Mouse (Mus musculus) monocyte, adult 2 months (primary cell): ENCODE measurements around the gene Slc16a9.

Experiments used
- DNase-seq, 2 experiments: peaks; one replicate each; pipeline ENCODE4 v3.0.0; 2022; ENCODE audit warnings: low spot score in 2 of 2, low read depth in 1 of 2

Gene Slc16a9

DNA sequence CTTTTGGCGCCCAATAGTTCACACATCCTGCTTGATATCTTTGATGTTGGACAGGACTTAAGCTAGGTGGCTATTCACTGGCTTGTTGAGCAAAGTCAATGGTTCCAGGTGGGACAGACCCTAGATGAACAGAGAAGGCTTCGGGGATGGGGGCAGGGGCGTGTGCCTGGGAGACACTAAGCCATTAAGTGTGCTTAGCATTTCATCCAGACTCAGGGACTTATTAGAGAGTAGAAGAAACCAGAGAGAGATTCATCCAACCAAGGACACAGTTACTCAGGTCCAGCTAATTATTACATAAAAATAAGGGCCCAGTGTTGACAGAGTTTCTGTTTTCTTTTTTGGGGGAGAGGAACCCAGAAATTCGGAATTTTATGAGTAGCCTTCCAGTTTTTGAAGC is 5.5 kb downstream of the Slc16a9 start:
- no peak for DNase-seq

DNA sequence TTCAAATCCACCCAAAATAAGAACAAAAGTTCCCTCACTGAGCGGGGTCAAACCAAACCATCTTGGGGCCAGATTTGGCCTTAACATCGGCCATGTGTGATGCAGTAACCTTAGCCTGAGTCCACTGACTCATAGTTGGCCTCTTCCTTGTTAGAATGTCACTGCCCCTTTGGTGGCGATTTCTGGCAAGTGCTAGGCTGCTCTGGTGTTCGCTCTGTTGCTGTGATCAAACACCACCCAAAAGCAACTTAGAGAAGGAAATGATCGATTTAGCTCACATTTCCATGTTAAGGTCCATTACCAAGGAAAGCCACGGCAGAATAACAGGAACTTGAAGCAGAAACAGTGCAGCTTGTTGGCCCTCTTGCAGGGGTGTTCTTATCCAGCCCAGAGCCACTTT is 5.9 kb downstream of the Slc16a9 start:
- DNase-seq: no peak

- no peak for DNase-seq
Measured at GRCm38 (mm10) chr10:70254666-70255065, 9.8 kb downstream of the Slc16a9 start.

DNA sequence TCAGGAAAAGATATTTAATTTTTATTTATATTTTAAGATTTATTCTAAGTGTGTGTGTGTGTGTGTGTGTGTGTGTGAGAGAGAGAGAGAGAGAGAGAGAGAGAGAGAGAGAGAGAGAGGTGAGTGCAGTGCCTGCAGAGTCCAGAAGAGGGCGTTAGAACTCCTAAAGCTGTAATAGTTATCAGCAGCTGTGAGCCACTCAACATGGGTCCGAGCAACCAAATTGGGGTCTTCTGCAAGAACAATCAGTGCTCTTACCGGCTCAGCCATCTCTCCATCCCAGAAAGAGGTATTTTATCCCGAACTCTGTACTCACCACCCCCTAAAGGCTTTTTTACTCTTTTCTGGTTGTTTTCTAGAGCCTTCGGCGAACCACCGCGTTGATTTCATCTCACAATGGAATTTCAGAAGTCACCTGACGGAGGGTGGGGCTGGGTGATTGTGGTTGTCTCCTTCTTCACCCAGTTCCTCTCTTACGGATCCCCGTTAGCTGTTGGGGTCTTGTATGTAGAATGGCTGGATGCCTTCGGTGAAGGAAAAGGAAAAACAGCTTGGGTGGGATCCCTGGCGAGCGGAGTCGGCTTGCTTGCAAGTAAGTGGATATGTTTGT is 10.8 kb downstream of the Slc16a9 start:
- no peak for DNase-seq

GRCm38 (mm10) chr10:70257029-70257428 is 12.1 kb downstream of the Slc16a9 start:
- DNase-seq: no peak

DNA sequence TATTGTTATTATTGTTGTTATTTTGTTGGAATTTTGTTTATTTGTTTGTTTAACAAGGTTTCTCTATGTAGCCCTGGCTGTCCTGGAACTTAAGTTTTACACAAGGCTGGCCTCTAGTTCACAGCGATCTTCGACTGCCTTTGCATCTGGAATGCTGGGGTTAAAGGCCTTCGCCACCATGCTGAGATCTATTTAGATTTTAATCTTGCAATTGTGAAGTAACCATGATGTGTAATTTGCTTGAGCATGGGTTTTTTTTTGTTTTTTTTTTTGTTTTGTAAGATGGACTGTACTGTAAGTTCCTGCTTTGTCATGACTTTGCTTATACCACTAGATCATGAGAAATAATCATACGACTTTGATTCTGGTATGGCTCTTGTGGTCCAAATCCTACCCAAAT is 16.0 kb downstream of the Slc16a9 start:
- DNase-seq: no peak

DNA sequence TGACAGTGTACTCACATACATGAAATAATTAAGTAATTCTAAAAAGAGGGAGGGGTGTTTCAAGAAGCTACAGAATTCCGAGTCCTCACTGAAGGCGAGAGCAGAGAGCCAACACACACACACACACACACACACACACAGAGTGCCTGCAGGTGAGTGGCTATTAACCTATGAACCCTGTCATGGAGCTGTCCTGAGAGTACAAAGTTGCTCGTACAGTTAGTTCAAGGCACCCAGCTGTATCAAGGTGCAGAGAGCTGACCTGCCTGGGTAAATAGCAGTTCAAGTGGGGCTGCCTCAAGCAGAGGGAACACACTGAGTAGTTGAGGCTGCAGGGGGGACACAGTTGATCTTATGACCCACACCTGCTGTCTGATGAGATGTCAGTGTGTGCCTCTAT is 17.2 kb downstream of the Slc16a9 start:
- DNase-seq: no peak

DNA sequence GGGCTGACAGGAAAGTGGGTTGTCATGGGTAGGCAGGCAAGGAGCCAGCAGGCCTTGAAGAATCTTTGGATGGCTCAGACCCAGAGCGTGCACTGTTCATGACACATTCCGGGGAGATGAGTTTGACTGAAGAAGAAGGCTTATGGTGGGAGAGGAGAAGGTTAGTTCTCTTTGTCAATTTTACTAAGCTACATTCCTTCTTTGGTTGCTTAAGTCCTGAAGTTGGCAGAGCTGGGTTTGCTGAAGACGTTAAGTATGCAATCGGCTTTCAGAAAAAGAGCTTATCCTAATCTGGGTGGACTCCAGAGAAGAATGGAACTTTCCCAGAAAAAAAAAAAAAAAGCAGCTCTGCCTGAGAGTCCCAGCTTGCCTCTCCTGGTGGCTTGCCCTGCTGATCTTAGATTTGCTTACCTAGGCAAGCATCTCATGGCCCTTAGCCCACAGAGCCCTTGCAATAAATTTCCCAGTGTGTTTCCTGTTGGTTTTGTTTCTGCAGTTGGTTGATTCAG is 18.8 kb downstream of the Slc16a9 start:
- DNase-seq: no peak

DNA sequence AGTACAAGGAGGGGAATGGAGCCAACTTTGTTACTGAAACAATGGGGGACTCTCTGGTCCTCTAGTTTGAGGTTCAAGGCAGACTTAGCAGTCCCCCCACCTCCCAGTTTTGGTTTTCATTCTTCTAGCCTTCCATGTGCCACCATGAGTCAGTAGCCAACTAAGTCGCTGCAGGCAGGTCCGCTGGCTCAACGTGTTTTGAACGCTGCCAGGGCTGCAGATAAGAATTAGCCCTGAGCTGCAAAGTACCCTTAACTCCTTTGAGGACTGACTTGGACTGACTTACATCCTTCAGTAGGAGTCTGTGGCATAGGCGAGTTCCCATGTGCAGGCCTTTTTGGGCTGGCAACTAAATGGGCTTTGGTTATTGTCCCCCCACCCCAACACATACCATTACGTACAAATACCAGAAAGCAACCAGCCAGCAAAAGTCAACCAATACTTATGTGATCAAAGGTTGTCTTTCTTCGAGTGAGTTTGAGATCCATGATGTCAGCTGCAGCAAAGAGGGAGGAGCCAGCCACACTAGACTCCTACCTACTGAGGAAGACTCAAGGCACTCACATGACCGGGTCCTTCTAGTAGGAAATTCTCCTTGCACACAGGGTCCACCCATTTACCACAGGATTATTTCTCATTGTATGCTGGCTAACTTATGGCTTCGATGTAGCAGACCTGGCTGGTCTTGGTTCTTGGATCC is 19.6 kb downstream of the Slc16a9 start:
- no peak for DNase-seq

DNA sequence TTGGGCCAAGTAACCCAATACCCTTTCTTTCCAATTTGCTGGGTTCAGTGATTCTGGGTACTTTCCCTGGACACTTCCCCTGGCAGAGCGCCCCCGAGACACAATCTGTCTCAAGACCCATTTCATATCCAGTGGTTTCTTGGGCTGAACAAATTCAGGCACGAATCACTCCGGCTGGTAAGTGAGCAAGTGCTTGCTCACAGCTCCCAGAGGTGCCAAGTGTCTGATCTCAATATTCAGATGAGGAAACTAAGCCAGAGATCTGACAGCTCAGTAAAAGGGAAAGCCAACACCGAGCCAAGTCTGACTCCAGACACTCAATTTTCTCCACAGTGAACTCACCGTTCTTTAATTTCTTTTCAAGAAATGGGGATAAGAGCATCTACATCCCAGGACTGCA is 21.6 kb downstream of the Slc16a9 start:
- DNase-seq: no peak

GRCm38 (mm10) chr10:70268581-70269446 is 23.9 kb downstream of the Slc16a9 start:
- DNase-seq: no peak

DNA sequence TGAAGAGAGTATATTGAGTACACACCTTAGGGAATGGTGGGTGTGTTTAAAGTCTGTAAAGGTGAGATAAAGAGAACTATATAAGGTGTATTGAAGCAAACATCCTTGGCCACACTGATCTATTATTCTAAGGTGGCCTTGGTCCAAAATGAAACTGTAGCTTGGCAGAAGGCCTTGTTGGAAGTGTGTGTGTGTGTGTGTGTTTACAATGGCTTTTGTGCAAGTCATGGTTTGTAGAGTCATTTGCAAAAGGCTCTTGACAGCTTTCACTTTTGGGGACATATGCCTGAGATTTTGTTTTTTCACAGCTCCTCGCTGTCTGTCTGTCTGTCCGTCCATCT is 24.5 kb downstream of the Slc16a9 start:
- DNase-seq: no peak

DNA sequence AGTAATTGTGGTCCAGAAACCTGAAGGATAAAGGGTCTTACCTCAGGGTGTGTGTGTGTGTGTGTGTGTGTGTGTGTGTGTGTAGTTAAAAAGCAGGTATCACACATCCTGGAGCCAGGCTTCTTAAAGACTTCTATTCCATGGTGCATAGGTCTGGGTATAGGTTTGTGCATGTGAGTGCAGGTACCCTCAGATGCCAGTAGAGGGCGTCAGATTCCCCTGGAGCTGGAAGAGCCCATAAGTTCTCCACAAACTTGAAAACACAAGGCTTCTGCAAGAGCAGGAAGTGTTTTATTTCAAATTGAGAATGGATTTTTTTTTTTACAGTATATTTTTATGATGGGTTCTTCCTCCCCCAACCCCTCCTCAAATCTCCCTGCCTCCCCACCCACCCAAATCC is 31.8 kb downstream of the Slc16a9 start:
- no peak for DNase-seq

- no peak for DNase-seq
Measured at GRCm38 (mm10) chr10:70279349-70279748, 34.4 kb downstream of the Slc16a9 start.

DNA sequence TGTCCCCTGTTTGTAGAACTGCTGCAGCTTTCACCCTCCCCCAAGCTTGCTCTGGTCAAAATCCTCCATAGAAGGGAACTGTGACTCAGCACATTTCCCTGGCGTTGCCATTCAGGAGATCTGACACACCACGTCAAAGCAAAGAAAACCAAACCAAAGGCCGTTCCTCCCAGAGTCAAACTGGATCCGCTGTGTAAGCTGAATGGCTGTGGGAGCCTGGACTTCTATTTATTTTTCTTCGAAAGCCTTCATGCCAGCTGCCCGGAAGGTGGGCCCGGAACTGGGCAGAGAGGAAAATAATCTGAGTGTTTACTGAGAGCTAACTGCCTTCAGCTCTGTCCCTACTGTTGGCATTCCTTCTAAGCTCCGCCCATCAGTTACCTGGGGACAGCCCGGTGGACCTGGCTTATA is 42.9 kb downstream of the Slc16a9 start:
- no peak for DNase-seq

DNA sequence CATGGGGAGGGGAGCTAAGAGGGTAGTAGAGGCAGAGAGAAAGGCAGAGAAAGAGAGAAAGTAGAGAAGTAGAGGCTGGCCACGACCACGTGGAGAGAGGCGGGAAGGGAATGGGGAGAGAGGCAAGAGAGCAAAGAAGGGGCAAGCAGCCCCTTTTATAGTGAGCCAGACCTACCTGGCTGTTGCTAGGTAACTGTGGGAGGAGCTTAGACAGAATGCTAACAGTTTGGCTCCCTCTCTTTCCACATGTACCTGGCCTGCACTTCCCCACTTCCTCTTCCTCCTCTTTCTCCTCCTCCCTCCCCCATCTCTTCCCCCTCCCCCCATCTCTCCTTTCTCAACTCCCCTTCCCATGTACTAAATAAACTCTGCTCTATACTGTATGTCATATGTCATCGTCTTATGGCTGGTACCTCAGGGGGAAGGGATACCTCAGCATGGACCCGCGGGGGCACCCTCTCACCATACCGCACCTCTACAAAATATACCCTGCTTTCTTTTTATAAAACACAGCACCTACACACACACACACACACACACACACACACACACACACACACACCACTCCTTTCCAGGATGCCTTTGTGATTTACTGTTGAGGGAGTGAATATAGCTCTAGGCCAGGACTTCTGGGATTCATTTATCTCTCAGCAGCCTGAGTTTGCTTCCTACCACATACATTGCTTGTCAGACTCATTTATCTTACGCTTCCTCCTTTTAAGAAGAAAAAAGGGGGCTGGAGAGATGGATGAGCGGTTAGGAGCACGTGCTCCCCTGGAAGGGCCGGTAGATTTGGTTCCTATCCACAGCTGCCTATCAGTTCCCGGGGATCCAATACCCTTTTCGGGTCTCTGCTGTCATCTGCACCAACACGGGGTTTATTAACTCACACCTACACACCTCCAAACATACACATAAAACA is 43.8 kb downstream of the Slc16a9 start:
- no peak for DNase-seq

DNA sequence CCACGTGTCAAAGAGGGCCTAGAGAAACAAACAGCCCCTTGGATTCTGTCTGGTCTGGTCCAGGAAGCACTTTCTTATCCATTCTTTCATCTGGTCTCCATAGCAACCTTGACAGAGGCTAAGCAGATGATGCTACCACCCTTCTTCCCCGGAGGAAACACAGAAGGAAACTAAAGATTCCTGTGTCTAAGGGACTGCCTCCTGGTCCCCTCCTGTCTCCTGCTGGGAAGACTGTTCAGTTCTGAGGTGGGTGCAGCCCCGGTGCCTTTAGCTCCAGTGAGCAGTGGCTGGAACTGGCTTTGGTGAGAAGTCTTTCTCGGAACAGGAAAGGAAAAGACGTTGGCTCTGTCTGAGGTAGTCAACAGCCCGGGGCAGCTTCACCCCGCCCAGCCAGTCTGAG is 47.1 kb downstream of the Slc16a9 start:
- no peak for DNase-seq

GRCm38 (mm10) chr10:70294094-70294493 is 49.2 kb downstream of the Slc16a9 start:
- DNase-seq: no peak

- peak; percentile 33 to 40 for DNase-seq
Measured at GRCm38 (mm10) chr10:70296531-70297366, 51.8 kb downstream of the Slc16a9 start.

DNA sequence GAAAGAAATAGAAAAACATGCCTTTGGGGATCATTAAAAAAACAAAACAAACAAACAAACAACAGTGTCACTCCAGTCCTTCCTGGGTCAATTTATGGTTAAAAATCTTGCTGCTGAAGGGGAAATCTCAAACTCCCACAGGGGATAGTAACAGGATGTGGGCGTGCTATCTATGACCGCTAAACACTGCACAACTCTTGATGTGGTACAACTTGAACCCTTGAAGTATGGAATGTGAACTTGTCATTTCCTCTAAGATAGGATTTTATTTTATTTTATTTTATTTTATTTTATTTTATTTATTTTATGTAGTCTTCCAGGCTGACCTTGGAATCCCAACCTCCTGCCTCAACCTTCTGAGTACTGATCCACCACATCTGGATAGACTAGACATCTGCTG is 54.2 kb downstream of the Slc16a9 start:
- DNase-seq: no peak
